Comparison of ENCODE assay signal across 9 mouse cellular contexts in the genomic region with DNA sequence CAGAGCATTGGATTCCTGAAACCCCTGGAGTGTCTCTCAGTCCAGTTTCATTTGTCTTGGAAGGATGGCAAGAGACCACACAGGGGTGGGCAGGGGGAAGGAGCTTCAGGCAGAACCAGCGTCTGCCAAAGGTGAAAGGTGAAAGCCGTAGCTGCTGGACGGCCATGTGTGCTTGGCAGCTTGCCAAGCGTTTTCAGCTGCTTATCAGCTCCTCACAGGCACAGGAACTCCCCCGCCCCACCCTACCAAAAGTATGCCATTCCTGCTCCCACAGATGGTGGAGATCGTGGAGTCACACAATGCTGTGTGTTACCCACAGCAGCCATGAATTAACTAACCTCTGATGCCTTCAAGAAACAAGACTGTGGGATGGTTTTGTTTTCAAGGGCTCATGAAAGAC.
DNase-seq lines count a peak whose midpoint lies in the region; ATAC-seq lines count a peak whose summit lies in the region.
"Had no signal": no experiment of that assay in that cellular context is flagged by ENCODE, and none has a peak within 500 bp of the region (broad histone marks: within the 10 kb centered on the region; RNA-seq: fewer than 3 reads in every experiment).

No protein-coding gene starts in this region.

- no peak for ATAC-seq in neural tube, embryonic 15.5 days (ENCODE audit: low FRiP score)

- H3K36me3 ChIP-seq in neural tube, embryonic 15.5 days = peaks cover 29% of the 10 kb centered on the region
- H3K36me3 ChIP-seq: neural tube, embryonic 12.5 days had no signal

- H3K27me3 ChIP-seq in neural tube, embryonic 15.5 days (replicated peaks) = no peaks in the 10 kb centered on the region
- H3K27me3 ChIP-seq: neural tube, embryonic 12.5 days had no signal

- no peak overlapping the region for H3K27ac ChIP-seq in neural tube, embryonic 15.5 days (replicated peaks)
- H3K27ac ChIP-seq: neural tube, embryonic 12.5 days had no signal

- peak; percentile 37 for DNase-seq in neural tube, embryonic 10.5 days (ENCODE audit: extremely low spot score, low spot score)
- peak; percentile 32 to 65 for DNase-seq in heart, adult 18-20 months
- peak; percentile 94 for DNase-seq in liver
- DNase-seq in spleen, postnatal 36 days (ENCODE audit: low spot score in 2 of 2) = peak; percentile 55 to 76
- DNase-seq in ovary, postnatal 10 days (ENCODE audit: low spot score) = no peak
- no peak for DNase-seq in adrenal gland, adult (ENCODE audit: inconsistent age in 2 of 2, low spot score in 1 of 2)
- no peak for DNase-seq in gastrocnemius, adult 8-10 months (ENCODE audit: low spot score in 2 of 2)

- H3K4me3 ChIP-seq in neural tube, embryonic 15.5 days (replicated peaks) = no peak overlapping the region
- H3K4me3 ChIP-seq: neural tube, embryonic 12.5 days had no signal

- H3K4me2 ChIP-seq in neural tube, embryonic 15.5 days = no peak overlapping the region
- H3K4me2 ChIP-seq: neural tube, embryonic 12.5 days had no signal

- peaks cover 6% of the 10 kb centered on the region; the same call in 1 of the 2 replicates for H3K4me1 ChIP-seq in neural tube, embryonic 15.5 days
- H3K4me1 ChIP-seq: neural tube, embryonic 12.5 days had no signal

- no peaks in the 10 kb centered on the region for H3K9me3 ChIP-seq in neural tube, embryonic 15.5 days (replicated peaks)
- H3K9me3 ChIP-seq: neural tube, embryonic 12.5 days had no signal

- WGBS in neural tube, embryonic 15.5 days = 42% methylated on average over 6 of the region's 6 CpGs

- no peak overlapping the region for H3K9ac ChIP-seq in neural tube, embryonic 15.5 days (replicated peaks)
- H3K9ac ChIP-seq: neural tube, embryonic 12.5 days had no signal

Comparison
In these comparisons a context has a peak if more than half of its experiments do, and no peak if none do; other contexts are left out.
1. DNase-seq: peak in neural tube, embryonic 10.5 days (single experiment), heart, adult 18-20 months (2 of 2), liver (single experiment) and spleen, postnatal 36 days (2 of 2); none in ovary, postnatal 10 days (single experiment), adrenal gland, adult (0 of 2) and gastrocnemius, adult 8-10 months (0 of 2).